Mouse (Mus musculus): ENCODE results near the gene Zfp598.

Gene Zfp598

DNA sequence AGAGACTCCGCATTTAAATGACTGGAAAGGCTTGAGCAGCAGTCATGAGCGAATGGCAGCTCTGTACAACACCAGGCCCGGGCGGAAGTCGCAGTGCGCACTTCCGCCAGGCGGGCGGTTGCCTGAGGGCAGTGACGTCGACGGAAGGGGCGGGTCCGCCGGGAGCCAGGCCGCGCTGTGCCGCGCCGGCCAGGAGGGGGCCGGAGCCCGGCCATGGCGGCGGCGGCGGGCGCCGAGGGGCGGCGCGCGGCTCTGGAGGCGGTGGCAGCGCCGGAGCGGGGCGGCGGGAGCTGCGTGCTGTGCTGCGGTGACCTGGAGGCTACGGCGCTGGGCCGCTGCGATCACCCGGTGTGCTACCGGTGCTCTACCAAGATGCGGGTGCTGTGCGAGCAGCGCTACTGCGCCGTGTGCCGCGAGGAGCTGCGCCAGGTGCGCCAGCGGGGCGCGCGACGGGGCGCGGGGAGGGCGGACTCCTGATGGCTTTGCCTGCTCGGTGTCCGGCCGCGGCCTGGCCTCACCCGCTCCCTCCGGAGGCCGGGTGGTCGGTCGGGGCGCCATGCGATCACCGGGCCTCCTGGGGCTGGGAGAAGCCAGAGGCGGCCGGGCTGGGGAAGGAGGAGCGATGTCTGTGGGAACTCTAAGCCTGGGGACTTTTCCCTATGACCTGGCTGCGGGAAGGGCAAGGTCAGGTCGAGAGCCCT lies at the start of gene Zfp598:
Gene Zfp598, plus strand, starts transcription at position 143 of the 701 bp plus-strand sequence.
- DNase-seq (ENCODE audit: low read depth, low spot score): peak; percentile 91

DNA sequence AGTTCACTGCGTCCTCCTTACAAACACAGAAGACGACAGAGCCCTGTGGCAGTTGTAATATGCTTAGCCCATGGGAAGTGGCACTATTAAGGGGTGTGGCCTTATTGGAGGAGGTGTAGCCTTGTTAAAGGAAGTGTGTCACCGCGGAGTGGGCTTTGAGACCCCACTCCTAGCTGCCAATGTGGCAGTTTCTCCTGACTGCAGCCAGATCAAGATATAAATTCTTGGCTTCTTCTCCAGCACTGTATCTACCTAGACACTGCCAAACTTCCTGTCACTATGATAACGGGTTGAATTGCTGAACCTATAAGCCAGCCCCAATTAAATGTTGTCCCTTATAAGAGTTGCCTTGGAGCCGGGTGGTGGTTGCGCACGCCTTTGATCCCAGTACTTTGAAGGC lies 44.0 kb upstream of the Zfp598 start:
- no peak for DNase-seq (ENCODE audit: low read depth, low spot score)

DNA sequence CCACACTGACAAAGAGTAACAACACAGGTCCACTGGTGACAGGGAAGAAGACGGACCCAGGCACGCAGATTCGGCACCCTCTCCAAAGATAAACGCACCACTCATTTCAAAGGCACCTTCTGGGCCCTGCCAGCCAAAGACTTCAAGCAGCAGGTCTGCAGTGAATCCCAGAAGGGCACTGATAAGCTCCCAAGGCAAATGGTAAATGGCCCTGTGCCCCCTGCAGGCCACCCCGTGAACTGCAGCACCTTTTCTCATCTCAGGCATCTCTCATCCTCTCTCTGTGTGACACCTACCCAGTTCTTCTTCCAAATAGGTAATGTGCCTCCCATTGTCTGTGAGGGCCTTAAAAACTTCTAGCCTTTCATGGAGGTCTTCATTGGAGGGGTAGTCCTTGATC lies 40.8 kb upstream of the Zfp598 start:
- no peak for DNase-seq (ENCODE audit: low read depth, low spot score)

DNA sequence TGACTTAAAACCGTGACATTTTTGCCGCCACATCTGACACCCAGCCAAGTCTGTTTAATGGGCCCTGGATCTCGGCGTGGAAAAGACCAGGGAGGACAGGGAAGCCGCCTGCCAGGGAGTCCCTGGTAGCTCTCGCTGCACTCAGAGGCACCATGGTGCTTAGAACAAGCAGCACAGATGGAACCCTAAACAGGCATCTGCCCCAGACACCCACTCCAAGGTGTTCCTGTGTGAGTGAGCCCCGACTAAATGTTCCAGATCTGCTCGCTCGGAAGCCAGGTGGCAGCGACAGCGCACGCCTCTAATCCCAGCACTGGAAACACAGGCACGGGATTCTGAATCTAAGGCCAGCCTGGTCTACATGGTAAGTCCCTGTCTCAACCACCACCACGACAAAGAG lies 39.4 kb upstream of the Zfp598 start:
- DNase-seq (ENCODE audit: low read depth, low spot score): no peak

DNA sequence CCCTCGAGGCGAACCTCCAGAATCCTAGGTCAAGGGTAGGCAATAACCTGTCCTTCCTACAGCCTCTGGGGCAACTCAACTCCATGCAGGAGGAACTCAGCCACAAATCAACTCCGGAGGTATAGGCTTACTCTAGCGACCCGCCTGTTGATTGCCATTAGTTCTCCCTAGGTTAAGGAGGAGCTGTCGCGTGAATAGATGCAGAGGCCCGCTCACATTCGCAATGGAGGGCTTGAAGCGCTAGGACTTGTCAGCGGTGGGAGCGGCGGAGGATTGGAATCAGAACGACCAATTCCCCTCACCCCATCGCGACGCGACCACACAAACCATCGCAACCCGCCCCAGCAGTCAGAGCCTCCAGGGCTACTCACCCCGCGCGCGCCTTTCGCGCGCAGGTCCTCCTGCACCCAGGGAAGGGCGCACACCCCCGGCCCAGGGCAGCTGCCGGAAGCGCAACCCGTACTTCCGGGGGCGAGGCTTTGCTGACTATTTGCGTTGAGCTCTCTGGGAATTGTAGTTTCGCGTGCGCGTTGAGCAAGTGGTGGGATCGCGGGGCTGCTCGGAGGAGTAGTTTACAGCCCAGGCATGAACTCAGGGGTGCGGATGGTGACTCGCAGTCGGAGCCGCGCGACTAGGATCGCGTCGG lies 37.2 kb upstream of the Zfp598 start, which contains the start of the genes Tsc2 and Nthl1:
Gene Tsc2, minus strand, starts transcription at position 464 of the 646 bp plus-strand sequence.
Gene Nthl1, plus strand, starts transcription at position 514 of the 646 bp plus-strand sequence.
- peak; percentile 61 for DNase-seq (ENCODE audit: low read depth, low spot score)

DNA sequence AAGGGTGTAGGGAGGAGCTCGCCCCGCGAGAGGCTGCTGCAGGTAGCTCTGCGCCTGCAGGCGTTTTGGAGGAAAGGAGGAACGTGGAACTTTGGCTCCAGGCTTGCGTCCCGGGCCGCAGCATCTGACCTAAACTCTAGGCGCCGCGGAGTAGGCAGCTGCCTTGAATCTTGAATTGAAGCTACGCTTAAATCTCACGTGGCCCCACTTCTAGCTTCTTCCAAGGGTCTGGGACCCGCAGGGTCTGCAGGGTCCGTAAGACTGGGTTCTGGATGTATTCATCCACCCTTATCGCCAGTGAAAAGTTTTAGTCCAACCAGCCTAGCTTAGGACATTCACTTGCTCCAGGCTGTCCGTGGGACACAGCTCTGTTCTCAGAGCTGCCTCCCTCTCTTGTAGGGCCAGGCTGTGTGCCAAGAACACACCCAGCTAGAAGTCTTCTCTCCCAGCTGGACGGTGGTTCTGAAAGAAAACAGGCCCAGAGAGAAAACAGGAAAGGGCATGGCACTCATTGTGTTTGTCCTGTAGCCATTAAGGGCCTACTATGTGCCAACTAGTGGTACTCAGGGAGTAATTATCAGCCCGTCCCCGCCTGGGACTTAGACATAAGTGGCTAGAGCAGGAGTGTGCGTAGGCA lies 36.6 kb upstream of the Zfp598 start:
- peak; percentile 71 for DNase-seq (ENCODE audit: low read depth, low spot score)

DNA sequence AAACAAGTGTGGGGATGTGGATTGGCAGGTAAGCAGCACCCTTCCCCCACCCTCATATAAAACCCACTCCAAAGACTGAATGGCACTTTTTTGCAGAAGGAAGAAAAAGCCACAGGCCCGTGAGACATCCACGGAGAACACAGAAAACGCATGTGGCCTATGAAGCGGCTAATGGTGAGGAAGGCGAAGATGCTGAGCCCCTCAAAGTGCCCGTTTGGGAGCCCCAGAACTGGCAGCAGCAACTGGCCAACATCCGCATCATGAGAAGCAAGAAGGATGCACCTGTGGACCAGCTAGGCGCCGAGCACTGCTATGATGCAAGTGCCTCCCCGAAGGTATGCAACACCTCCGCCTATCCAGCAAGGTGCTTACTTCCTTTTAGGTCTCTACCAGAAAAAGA lies 35.7 kb upstream of the Zfp598 start:
- DNase-seq (ENCODE audit: low read depth, low spot score): no peak

DNA sequence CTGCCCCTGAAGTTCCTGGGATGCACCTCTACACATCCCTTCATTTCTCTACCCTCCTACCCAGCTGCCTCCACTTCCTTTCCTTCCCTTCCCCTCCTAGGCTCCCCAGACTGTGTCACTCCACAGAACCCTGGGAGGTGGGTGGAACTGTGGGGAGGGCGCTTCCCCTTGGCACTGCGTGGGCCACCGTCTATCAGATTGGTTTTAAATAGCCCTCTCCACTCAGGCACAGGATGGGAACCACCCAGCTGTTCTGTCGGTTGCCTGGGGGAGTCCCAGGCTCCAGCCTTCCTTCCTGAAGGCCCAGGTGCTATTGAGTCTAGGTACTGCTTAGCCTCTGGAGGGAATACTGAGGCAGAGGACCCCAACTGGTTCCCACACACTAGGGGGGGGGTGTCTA lies 34.5 kb upstream of the Zfp598 start:
- no peak for DNase-seq (ENCODE audit: low read depth, low spot score)

DNA sequence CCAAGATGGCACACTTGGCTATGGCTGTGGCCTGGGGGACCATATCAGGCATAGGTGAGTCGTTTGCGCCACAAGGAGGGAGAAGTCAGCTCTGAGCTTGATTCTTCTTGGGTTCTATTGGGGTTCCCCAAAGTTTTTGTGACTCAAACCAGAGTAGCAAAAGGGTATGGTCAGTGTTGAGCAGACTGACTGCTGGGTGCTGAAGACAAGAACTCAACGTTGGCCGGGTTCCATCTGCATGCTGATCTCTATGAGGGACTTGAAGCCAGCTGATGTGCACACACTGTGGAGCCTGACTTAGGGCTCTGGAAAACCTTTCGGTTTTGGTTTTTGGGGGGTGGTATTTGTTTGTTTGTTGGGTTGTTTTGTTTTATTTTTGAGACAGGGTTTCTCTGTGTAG lies 33.8 kb upstream of the Zfp598 start:
- DNase-seq (ENCODE audit: low read depth, low spot score): no peak

DNA sequence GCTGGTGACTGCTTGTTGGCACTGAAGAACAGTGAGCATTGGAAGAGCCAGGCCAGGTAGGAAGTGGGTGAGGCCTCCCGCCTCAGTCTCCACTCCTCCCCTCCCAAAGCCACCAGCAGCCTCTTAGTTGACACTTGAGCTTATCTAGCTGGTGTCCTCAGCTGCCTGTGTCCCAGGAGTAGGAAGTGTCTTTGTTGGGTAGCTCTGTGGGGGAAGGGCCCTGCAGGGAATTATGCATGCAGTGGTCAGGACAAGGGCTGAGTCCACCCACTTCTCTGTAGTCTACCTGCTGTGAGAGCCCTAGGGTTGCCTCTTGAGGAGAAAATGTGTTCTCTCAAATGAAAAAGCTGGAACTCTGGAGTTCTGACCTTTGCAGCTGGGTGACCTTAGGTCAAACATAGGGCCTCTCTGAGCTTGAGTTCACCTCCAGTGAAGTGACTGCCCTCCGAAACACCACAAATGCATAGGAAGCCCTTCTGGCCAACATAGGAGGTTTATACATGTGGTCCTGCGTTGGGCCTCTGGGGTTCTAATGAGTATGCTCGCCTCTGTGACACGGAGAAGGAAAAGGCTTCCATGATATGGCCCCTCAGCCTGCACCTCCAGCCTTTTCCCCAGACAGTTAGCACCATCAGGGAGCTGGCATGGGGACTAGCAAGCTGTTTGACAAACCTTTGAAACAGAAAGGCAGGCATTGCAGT lies 32.6 kb upstream of the Zfp598 start:
- DNase-seq (ENCODE audit: low read depth, low spot score): no peak

DNA sequence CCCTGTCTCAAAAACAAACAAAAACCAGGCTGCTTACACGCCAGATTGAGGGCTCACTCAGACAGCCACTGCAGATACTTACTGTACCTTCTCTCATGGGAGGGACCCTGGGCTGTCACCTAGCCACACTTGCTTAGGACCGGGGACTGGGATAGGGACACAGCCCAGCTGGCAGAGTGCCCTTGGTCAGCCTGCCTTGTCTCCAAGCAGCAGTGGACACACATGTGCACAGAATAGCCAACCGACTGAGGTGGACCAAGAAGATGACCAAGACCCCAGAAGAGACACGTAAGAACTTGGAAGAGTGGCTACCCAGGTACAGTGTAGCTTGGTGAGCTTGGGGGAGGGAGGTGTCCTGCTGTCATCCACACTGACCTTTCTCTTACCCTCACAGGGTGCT lies 31.3 kb upstream of the Zfp598 start:
- no peak for DNase-seq (ENCODE audit: low read depth, low spot score)

DNA sequence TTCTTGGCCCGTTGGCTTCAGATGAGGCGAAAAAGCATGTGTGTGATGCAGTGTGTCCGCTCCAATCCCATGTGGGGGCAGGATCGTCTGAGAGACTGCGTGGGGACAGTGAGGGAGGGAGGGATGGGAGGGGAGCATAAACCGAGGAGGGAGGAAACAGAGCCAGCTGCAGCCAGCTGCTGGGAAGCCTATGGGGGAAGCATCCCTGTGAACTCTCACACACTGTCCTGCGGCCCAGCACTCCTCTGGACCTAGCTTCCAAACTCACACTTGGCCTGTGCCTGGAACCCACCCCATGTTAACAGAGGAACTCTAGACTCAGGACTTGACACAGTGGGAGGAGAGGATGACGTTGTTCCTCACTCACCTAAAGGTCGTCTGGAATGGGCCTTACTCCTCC lies 30.6 kb upstream of the Zfp598 start:
- DNase-seq (ENCODE audit: low read depth, low spot score): no peak

DNA sequence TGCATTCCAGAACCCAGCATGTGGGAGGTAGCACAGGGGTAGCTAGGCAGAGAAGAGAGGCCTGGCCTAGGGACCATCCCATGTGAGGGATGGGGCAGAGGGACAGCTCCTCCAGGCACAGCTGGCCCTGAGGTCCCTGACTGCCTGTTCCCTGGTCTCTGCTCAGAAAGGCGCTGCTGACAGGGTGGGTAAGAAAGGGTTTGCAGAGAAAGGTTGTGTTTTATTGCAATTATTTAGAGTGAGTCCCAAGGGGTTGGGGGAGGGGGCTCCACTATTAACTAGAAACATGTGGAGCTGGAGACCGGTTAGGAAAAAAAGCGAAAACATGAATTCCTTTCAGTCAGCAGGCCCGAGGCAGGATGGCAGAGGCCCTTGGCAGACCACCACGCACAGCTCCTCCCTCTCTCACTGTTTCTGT lies 29.9 kb upstream of the Zfp598 start:
- DNase-seq (ENCODE audit: low read depth, low spot score): no peak

DNA sequence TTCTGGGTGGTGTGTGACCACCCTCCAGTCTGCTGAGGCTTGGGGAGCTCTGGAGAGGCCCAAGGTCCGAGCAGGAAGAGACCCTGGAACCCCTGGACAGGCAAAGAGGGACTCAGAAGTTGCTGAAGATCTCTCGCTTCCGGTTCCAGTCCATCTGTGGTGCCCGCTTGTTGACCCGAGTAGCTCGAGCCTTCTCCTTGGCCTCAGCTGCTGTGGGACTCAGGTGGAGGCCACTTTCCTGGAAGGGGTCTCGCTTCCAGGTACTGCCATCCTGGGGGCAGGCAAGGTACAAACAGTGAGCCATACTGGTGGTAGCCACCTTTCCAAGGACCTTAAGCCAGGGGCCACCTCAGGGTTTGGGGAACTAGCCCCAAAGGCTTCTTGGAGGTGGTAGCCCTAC lies 29.4 kb upstream of the Zfp598 start:
- DNase-seq (ENCODE audit: low read depth, low spot score): no peak

DNA sequence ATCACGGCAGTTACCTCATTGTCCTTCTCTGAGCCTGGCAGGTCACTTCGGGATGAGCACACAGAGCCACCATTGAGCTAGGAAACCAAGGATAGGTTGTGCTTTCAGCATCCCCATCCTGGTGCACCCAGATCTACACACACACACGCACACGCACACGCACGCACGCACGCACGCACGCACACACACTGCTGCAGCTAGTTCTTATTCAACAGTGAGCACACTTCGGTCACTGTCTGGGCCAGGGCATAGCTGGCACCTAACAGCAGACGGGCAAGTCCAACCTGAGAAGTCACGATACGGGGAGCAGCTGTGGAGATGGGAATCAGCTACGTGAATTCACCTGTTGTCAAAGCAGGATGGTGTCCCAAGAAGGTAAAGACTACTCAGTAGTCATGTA lies 28.9 kb upstream of the Zfp598 start:
- DNase-seq (ENCODE audit: low read depth, low spot score): no peak

DNA sequence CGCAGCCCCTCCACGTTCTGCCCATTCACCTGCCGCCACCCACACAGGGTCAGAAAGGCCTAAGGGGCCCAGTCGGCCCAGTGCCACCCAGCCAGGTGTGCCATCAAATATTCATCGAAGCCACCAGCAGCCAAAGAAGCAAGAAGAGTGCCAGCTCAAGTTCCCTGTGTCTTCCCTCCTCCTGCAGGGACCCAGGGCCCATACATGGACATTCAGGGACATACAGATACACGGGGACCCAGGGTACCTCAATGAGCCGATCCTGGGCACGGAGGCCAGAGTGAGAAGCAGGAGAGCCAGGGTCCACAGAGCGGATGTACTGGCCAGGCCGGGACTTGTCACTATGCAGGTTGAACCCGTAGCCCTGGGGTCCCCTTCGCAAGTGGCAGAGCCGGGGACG lies 27.5 kb upstream of the Zfp598 start:
- no peak for DNase-seq (ENCODE audit: low read depth, low spot score)

DNA sequence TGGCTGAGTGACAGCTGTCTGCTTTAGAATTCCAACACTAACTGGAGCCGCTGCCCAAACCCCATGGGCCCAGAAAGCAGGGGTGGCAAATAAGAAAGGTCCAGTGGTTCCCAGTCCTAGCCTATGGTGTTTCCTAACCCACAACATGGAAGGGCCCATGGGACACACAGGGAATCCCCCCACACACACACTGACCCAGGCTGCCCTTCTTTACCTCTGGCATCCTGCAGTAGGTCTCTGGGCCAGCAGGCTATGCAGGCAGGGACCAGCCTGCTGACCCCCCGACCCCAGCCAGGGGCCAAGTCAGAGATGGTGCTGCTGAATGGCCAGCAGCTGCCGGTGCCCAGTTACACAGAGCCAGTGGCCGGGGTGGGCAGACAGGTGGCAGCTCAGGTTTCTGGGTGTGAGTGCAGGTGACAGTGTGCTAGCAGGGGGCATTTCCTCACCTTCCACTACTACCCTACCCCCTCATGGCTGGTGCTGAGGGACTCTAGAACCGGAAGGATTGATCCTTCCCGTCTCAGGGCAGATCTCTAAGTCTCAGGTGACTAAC lies 26.6 kb upstream of the Zfp598 start:
- DNase-seq (ENCODE audit: low read depth, low spot score): no peak

DNA sequence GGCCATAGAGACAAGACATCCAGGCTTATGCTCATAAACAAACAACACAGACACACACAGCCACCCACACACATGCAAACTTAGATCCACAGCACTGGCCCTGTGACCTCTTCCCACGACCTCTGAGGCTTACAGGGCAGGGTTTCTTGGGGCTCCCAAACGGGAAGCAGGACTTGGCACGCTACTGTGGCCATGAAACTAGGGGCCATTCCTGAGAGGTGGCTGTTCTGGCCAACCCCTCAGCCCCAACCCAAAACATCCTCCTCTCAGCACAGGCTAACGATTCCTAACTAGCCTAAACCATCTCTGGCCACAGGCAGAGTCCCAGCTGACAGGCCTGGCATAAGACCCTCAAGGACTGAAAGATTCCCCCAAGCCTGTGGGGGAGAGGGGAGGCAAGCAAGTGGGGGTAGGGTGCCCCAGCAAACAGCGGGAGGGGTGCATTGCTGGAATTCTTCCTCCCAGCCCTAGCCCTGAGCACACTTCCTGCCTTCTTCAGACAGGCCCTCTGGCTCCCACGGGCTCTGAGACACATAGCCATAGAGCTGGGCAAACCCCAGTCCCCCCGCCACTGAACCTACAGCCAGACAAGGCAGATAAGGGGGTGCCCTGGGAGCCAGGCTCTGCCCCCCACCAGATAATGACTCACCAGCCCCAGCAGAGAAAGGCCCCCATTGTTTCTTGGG lies 25.3 kb upstream of the Zfp598 start:
- DNase-seq (ENCODE audit: low read depth, low spot score): no peak

DNA sequence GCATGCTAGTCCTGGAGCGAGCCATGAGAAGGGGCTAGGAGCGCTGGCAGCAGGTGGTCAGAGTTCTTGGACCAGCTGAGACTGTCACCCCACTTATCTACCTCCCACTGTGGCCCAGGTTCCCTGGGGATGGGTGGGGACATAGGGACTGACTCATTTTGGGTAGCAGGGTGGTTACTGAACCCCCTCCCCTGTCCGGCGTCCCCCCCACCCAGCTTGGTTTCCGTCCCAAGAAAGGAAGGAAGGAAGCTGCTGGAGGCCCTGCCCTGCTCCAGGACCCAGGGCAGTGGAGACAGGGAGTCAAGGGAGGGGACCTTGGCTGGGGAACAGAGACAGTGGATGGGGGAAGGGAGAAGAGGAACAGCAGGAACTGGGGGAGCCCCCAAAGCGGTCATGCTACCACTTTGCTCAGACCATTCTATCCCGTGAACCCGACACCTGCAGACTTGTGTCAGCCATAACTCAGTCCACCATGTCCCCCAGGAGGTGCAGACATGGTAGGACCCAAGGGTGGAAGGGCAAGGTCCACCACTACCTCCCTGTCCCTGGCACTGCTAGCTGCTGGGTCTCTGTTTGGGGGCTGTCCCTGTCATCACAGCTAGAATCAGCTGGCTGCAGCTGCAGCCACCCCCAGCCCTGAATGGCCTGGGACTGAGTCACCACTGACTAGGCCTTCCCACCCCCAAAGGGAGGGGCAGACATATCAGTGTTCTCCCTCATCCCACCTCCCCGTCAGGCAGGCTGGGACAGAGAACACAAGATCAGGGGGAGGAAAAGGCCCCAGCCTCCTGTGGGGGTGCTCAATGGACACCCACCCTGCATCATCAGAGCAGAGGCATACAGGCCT lies 24.4 kb upstream of the Zfp598 start:
- no peak for DNase-seq (ENCODE audit: low read depth, low spot score)

DNA sequence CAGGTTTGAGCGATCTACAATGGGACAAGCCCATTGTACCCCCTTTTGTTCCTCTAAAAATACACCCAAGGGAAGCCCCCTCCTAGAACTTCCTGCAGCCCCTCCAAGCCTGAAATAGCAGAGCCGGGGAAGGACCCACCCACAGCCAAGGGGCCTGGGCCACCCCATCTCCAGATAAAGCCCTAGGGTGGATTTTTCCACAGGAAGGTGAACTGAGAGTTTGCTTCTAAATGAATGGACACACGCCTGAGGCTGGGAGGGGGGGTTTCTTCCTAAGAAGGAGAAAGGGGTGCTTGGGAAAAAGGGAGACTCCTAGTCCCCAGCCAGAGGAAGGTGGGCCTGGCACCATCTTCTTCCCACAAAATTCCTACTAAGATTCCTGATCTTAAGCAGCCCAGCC lies 23.6 kb upstream of the Zfp598 start:
- no peak for DNase-seq (ENCODE audit: low read depth, low spot score)
